Mouse (Mus musculus): ENCODE data around the gene Zmynd11. TPM values are rescaled to one million over a fixed set of nuclear protein-coding genes. Genes with fewer than 3 reads are reported as not detected.
"Not testable (repeated sequence)": the region's sequence is repeated elsewhere in the genome, so short reads cannot be mapped to it uniquely, and the experiment has no call there.

The Zmynd11 gene
- polyA plus RNA-seq, 1 experiment from 2014 or later: 87.9 TPM

DNA sequence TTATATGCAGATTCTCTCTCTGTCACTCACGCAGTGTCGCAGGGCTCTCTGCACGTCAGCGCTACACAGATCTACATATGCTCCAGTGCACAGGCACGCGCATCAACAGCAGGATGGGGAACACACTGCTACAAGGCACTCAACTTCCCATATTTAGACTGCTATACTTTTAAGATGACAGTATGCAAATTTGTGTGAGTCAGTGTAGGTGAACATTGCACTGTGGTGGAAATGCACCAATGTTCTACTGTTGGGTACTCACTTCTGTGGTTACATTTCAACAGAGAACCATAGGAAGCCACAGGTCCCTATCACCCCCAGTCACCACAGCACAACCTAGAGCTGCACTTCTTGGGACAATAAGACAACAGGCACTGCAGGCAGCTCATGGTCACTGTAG lies 5.1 kb downstream of the Zmynd11 start:
- Histone ChIP-seq H3K9ac (no peak overlapping the region), H3K4me2 (replicated peaks) (no peak overlapping the region), H3K27me3 (replicated peaks) (no peaks in the 10 kb centered on the region), H3K4me1 (replicated peaks) (peaks cover 15% of the 10 kb centered on the region), H3K36me3 (no peaks in the 10 kb centered on the region), H3K9me3 (no peaks in the 10 kb centered on the region), H3K4me3 (replicated peaks) (no peak overlapping the region), H3K27ac (no peak overlapping the region)
- no peak for ATAC-seq
- WGBS: 90% methylated on average over 6 of the region's 6 CpGs

GRCm38 (mm10) chr13:9757842-9758491 lies 7.2 kb downstream of the Zmynd11 start:
- Histone ChIP-seq H3K9ac (no peak overlapping the region), H3K27ac (peak overlapping the region; percentile 48; the same call in 1 of the 2 replicates), H3K36me3 (no peaks in the 10 kb centered on the region), H3K4me1 (replicated peaks) (peaks cover 26% of the 10 kb centered on the region), H3K9me3 (no peaks in the 10 kb centered on the region), H3K4me3 (replicated peaks) (no peak overlapping the region), H3K27me3 (replicated peaks) (no peaks in the 10 kb centered on the region), H3K4me2 (replicated peaks) (peak overlapping the region; percentile 41)
- peak; percentile 55 for ATAC-seq
- WGBS: 47% methylated on average over 9 of the region's 9 CpGs

GRCm38 (mm10) chr13:9753706-9754105 lies 11.4 kb downstream of the Zmynd11 start:
- no peaks in the 10 kb centered on the region for H3K27me3 ChIP-seq (replicated peaks)
- 47% methylated on average over 3 of the region's 3 CpGs for WGBS

GRCm38 (mm10) chr13:9750320-9750719 lies 14.8 kb downstream of the Zmynd11 start:
- Histone ChIP-seq H3K27ac (no peak overlapping the region), H3K9ac (no peak overlapping the region), H3K4me1 (replicated peaks) (peaks cover 16% of the 10 kb centered on the region), H3K4me2 (replicated peaks) (no peak overlapping the region), H3K36me3 (no peaks in the 10 kb centered on the region), H3K9me3 (no peaks in the 10 kb centered on the region), H3K27me3 (replicated peaks) (no peaks in the 10 kb centered on the region), H3K4me3 (replicated peaks) (no peak overlapping the region)
- WGBS: 36% methylated on average over 1 of the region's 1 CpGs
- ATAC-seq: no peak

More at GRCm38 (mm10) chr13:9753706-9754105, 11.4 kb downstream of the Zmynd11 start:
- Histone ChIP-seq H3K4me1 (replicated peaks) (peaks cover 19% of the 10 kb centered on the region), H3K27ac (no peak overlapping the region), H3K9ac (no peak overlapping the region), H3K36me3 (no peaks in the 10 kb centered on the region), H3K4me2 (replicated peaks) (no peak overlapping the region), H3K9me3 (no peaks in the 10 kb centered on the region), H3K4me3 (replicated peaks) (no peak overlapping the region)
- ATAC-seq: no peak

GRCm38 (mm10) chr13:9749796-9750195 lies 15.3 kb downstream of the Zmynd11 start:
- H3K27me3 ChIP-seq (replicated peaks): no peaks in the 10 kb centered on the region
- H3K36me3 ChIP-seq: no peaks in the 10 kb centered on the region
- no peak overlapping the region for H3K9ac ChIP-seq
- WGBS: 56% methylated on average over 4 of the region's 4 CpGs
- no peak overlapping the region for H3K4me2 ChIP-seq (replicated peaks)
- no peaks in the 10 kb centered on the region for H3K9me3 ChIP-seq
- no peak for ATAC-seq
- no peak overlapping the region for H3K4me3 ChIP-seq (replicated peaks)
- peaks cover 16% of the 10 kb centered on the region for H3K4me1 ChIP-seq (replicated peaks)
- H3K27ac ChIP-seq: no peak overlapping the region

- H3K4me2 ChIP-seq (replicated peaks): no peak overlapping the region
- 78% methylated on average over 2 of the region's 2 CpGs for WGBS
Observed at GRCm38 (mm10) chr13:9738190-9738589, 26.9 kb downstream of the Zmynd11 start.

GRCm38 (mm10) chr13:9737024-9737423 lies 28.1 kb downstream of the Zmynd11 start:
- no peak overlapping the region for H3K4me3 ChIP-seq (replicated peaks)
- H3K9me3 ChIP-seq: no peaks in the 10 kb centered on the region
- H3K36me3 ChIP-seq: no peaks in the 10 kb centered on the region
- no peak overlapping the region for H3K9ac ChIP-seq
- no peaks in the 10 kb centered on the region; the same call in 1 of the 2 replicates for H3K4me1 ChIP-seq (replicated peaks)
- no peak overlapping the region for H3K27ac ChIP-seq
- WGBS: 80% methylated on average over 5 of the region's 5 CpGs
- no peaks in the 10 kb centered on the region for H3K27me3 ChIP-seq (replicated peaks)
- no peak overlapping the region for H3K4me2 ChIP-seq (replicated peaks)
- no peak for ATAC-seq

More at GRCm38 (mm10) chr13:9738190-9738589, 26.9 kb downstream of the Zmynd11 start:
- Histone ChIP-seq H3K4me1 (replicated peaks) (no peaks in the 10 kb centered on the region; the same call in 1 of the 2 replicates), H3K27me3 (replicated peaks) (no peaks in the 10 kb centered on the region), H3K4me3 (replicated peaks) (no peak overlapping the region), H3K36me3 (no peaks in the 10 kb centered on the region), H3K27ac (no peak overlapping the region), H3K9ac (no peak overlapping the region), H3K9me3 (no peaks in the 10 kb centered on the region)
- ATAC-seq: no peak

GRCm38 (mm10) chr13:9732262-9732661 lies 32.9 kb downstream of the Zmynd11 start:
- not testable (repeated sequence) for H3K4me3 ChIP-seq (replicated peaks); H3K4me1 ChIP-seq (replicated peaks); H3K4me2 ChIP-seq (replicated peaks); H3K9ac ChIP-seq; H3K27ac ChIP-seq; ATAC-seq; H3K27me3 ChIP-seq (replicated peaks); H3K9me3 ChIP-seq; H3K36me3 ChIP-seq
- 93% methylated on average over 4 of the region's 5 CpGs for WGBS

GRCm38 (mm10) chr13:9729073-9729472 lies 36.1 kb downstream of the Zmynd11 start:
- no peaks in the 10 kb centered on the region for H3K4me1 ChIP-seq (replicated peaks)

DNA sequence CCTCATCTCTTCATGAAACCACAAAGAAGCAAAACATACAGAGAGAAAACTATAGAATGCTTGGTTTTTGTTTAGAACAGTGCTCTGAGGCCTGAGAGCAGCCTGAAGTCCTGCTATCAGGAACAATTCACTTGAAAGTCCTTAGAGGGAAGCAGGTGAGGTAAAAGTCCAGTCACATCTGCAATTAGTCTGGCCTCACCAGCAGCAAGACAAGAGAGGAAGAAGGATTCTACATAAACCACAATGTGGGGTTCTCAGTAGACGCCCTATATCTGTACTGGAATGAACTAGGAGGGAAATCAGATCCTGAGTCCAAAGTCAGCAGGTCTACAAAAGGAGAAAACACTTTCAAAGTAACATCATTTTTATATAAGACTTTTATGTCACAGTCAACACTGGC lies 49.9 kb downstream of the Zmynd11 start:
- H3K4me1 ChIP-seq (replicated peaks): no peaks in the 10 kb centered on the region
- no peak overlapping the region for H3K27ac ChIP-seq
- no peak overlapping the region for H3K4me3 ChIP-seq (replicated peaks)
- no peaks in the 10 kb centered on the region for H3K9me3 ChIP-seq
- peak; percentile 59 for ATAC-seq
- H3K27me3 ChIP-seq (replicated peaks): no peaks in the 10 kb centered on the region
- no peaks in the 10 kb centered on the region for H3K36me3 ChIP-seq
- WGBS: 85% methylated on average over 1 of the region's 1 CpGs
- no peak overlapping the region for H3K4me2 ChIP-seq (replicated peaks)
- H3K9ac ChIP-seq: no peak overlapping the region

More at GRCm38 (mm10) chr13:9729073-9729472, 36.1 kb downstream of the Zmynd11 start:
- peak; percentile 36; the same call in 1 of the 2 replicates for ATAC-seq
- Histone ChIP-seq H3K9ac (no peak overlapping the region), H3K9me3 (no peaks in the 10 kb centered on the region), H3K36me3 (no peaks in the 10 kb centered on the region; the same call in 1 of the 2 replicates), H3K4me3 (replicated peaks) (no peak overlapping the region), H3K27me3 (replicated peaks) (no peaks in the 10 kb centered on the region), H3K27ac (no peak overlapping the region), H3K4me2 (replicated peaks) (no peak overlapping the region)
- 23% methylated on average over 1 of the region's 1 CpGs for WGBS

DNA sequence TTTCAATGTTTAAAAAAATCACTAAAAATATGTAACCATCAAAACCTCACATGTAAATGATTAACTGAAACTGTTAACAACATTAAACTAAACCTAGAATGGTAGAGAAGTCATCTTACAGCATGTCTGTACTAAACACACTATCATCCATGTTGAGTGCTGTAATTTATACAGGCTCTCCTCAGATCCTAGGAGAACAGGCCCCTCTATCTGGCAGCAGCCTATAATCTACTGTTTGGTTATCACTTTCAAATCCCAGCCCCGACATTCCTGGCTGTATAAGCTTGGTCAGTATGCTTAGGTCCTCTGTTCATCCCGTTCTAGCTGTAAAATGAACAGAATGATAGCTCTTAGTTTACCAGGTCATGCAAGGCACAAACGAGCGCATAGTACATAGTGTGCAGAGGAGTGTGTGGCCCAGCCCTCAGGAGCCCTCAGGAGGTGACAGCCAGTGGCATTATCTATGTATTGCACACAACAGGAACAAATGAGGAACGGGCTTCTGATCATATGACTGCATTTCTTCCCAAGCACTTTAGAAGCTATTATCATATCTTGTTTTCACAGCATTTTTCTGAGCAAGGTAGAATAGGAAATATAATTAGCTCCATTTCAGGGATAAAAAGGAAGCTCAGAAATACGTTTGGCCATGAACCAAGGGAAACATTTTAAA lies 51.5 kb downstream of the Zmynd11 start:
- Histone ChIP-seq H3K27ac (no peak overlapping the region), H3K4me2 (replicated peaks) (no peak overlapping the region), H3K36me3 (no peaks in the 10 kb centered on the region), H3K27me3 (replicated peaks) (no peaks in the 10 kb centered on the region), H3K9ac (no peak overlapping the region), H3K4me3 (replicated peaks) (no peak overlapping the region), H3K4me1 (replicated peaks) (no peaks in the 10 kb centered on the region), H3K9me3 (no peaks in the 10 kb centered on the region)
- no peak for ATAC-seq
- 76% methylated on average over 6 of the region's 6 CpGs for WGBS

DNA sequence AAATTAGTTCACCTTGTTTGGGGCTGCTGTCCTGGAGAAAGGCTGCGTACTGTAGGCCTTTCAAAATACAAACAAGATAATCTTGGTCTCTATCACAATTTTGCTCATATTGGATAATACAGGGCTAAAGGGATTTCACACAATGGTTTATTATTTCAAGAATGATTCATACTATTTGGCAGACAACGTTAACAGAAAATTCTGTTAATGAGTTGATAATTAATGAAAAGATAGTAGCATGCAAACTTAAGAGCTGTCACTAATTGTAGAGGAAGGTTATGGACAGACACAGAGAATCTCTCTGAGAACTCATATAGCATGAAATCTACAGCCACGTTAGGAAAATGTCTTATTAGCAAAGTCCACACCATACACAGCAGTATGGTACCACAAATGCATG lies 52.2 kb downstream of the Zmynd11 start:
- WGBS: 90% methylated on average over 3 of the region's 3 CpGs
- no peak overlapping the region for H3K27ac ChIP-seq
- H3K9me3 ChIP-seq: no peaks in the 10 kb centered on the region
- no peak overlapping the region for H3K4me2 ChIP-seq (replicated peaks)
- no peaks in the 10 kb centered on the region for H3K27me3 ChIP-seq (replicated peaks)
- H3K4me1 ChIP-seq (replicated peaks): no peaks in the 10 kb centered on the region
- no peaks in the 10 kb centered on the region for H3K36me3 ChIP-seq
- no peak overlapping the region for H3K9ac ChIP-seq
- H3K4me3 ChIP-seq (replicated peaks): no peak overlapping the region
- ATAC-seq: no peak

DNA sequence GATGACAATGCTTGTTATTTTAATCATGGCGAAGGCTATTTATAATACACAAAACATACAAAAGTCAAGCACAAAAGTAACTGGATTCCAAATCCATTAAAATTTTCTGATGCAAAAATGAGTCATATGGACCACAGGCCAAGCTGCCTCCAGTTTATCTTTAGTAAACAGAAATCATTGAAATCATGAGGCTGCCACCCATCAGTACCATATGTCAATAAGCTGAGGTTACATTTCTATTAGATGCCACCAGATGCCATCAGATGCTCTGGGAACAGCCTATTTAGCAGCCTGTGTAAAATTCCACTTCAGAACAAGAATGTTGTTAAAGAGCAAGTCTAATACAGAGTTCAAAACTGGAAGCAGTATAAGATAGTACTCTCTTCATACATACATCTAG lies 52.7 kb downstream of the Zmynd11 start:
- 94% methylated on average over 1 of the region's 1 CpGs for WGBS
- Histone ChIP-seq H3K9me3 (no peaks in the 10 kb centered on the region), H3K4me3 (replicated peaks) (no peak overlapping the region), H3K27ac (no peak overlapping the region), H3K9ac (no peak overlapping the region), H3K27me3 (replicated peaks) (no peaks in the 10 kb centered on the region), H3K36me3 (no peaks in the 10 kb centered on the region), H3K4me2 (replicated peaks) (no peak overlapping the region), H3K4me1 (replicated peaks) (no peaks in the 10 kb centered on the region)
- no peak for ATAC-seq
